Mouse (Mus musculus): ENCODE measurements around the gene Atp6v1fnb.

Atp6v1fnb gene

GRCm38 (mm10) chr6:29471137-29471536 lies at the start of gene Atp6v1fnb:
Gene Atp6v1fnb (plus strand): TSS chr6:29471437.
- DNase-seq (ENCODE audit: extremely low spot score) = no peak

DNA sequence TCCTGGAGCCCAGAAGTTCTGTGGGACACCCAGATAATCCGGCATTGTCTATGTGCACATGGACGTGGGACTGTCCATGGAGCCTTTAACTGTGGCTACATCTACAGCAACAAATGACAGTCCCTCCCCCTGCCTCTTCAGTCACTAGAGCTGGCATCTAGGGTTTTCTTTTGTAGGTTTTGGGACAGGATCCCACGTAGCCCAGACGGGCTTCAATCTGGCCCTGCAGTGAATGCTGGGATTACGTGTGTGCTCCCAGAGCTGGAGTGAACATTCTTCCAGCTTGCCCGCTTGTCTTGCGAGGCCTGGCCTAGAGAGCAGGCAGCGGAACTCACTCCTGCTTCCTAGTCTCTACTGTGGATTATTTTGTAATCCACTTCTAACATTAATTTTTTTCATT lies 46.1 kb upstream of the Atp6v1fnb start:
- no peak for DNase-seq (ENCODE audit: extremely low spot score)

GRCm38 (mm10) chr6:29426331-29426730 lies 44.9 kb upstream of the Atp6v1fnb start:
- no peak for DNase-seq (ENCODE audit: extremely low spot score)

- DNase-seq (ENCODE audit: extremely low spot score) = no peak
These were observed 43.1 kb upstream of the Atp6v1fnb start for GRCm38 (mm10) chr6:29428171-29428570.

- DNase-seq (ENCODE audit: extremely low spot score) = peak; percentile 12
These were observed 40.4 kb upstream of the Atp6v1fnb start for GRCm38 (mm10) chr6:29430681-29431420.

DNA sequence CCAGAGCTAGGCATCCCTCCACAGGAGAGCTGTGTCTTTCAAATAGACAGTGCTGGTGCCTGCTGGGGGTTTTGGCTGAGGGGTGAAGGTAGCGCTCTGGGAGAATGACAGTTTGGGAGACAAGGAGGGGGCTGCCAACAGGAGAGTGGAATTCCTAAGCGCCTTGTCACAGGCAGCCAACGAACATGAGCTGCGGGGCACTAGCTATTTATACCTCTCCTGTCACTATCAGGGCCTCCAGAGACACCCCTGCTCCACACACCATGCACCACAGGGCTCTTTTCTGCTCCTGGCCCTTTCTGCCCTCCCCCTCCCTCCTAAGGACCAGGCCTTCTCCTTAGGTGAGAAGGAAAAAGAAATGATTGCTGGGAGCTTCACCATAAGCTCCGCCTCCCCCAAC lies 39.8 kb upstream of the Atp6v1fnb start:
- peak; percentile 12 for DNase-seq (ENCODE audit: extremely low spot score)

- DNase-seq (ENCODE audit: extremely low spot score) = no peak
These were observed 39.1 kb upstream of the Atp6v1fnb start for GRCm38 (mm10) chr6:29432156-29432555.

DNA sequence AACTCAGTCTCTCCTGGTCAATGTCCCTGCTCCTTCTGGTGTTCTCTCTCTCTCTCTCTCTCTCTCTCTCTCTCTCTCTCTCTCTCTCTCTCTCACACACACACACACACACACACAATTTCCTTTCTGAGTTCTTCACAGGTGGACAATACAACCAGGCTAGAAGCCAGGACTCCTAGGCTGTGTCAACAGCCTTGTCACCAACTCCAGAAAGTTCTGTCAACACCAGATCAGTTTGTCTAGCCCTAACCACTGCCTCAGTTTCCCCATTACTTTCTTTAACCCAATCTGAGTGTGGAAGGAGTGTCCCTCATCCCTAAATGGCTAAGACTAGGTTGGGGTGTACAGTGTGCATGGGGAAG lies 38.6 kb upstream of the Atp6v1fnb start:
- no peak for DNase-seq (ENCODE audit: extremely low spot score)

GRCm38 (mm10) chr6:29433038-29433803 lies 38.0 kb upstream of the Atp6v1fnb start, which contains the start of gene Flnc:
Gene Flnc (plus strand): TSS chr6:29433256.
- peak; percentile 55 for DNase-seq (ENCODE audit: extremely low spot score)

GRCm38 (mm10) chr6:29433804-29434795 lies 37.1 kb upstream of the Atp6v1fnb start:
- peak; percentile 81 for DNase-seq (ENCODE audit: extremely low spot score)

DNA sequence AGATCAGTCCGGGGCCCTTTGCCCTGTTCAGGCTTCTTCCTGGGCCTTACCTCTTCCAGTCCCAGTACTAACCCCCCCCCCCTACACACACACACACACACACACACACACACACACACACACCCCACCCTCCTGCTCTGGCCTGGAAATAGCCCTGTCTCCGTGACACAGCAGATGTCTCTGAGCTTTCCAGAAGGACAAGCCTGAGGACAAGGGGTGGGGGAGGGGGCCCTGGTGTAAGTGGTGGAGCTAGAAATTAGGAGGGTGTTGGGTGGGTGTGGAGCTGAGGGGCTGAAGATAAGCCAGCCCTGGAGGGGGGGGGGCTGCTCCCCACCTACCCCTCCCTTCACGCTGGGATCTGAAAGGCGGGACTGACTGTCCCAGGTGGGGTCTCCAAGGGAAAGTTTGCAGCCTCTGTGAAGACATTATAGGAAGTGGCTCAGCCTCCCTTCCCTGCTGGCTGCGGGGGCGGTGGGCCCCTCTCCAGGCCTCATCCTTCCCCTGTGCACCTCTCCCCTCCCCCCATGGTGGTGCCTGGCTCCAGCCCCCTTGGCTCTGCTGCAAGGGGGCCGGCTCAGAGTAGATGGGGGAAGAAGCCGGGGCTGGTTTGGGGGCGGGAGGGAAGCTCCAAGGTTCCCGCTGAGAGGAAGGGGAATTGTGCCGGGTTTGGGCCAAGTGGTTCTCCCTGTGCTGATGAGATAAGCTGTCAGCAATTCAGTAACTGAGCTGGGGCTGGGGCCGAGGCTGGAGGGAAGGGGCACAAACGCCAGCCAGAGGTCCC lies 36.1 kb upstream of the Atp6v1fnb start:
- DNase-seq (ENCODE audit: extremely low spot score) = peak; percentile 77

GRCm38 (mm10) chr6:29435940-29436451 lies 35.2 kb upstream of the Atp6v1fnb start:
- peak; percentile 52 for DNase-seq (ENCODE audit: extremely low spot score)

DNA sequence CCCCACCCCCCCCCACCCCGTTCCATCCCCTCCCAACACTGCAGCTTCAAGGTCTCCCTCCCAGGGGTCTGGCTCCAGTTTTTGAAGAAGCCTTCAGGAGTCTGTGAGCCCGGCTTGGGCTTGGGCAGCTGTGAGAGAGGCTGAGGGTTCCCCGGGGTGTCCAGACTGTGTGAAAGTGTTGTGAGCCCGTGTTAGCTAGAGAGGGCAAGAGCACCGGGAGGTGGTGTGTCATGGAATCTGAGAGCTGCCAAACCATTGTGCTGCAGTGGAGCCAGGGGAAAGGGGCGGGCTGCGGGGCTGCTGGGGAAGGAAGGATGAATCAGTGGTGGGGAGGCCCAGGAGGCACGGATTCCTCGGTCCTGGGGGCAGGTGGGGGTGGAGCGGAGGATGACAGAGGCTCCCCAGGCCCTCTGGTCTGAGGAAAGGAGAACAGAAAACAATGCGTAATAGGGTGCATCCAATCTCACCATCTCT lies 34.7 kb upstream of the Atp6v1fnb start:
- peak; percentile 45 for DNase-seq (ENCODE audit: extremely low spot score)

GRCm38 (mm10) chr6:29439251-29439650 lies 32.0 kb upstream of the Atp6v1fnb start:
- DNase-seq (ENCODE audit: extremely low spot score) = no peak

DNA sequence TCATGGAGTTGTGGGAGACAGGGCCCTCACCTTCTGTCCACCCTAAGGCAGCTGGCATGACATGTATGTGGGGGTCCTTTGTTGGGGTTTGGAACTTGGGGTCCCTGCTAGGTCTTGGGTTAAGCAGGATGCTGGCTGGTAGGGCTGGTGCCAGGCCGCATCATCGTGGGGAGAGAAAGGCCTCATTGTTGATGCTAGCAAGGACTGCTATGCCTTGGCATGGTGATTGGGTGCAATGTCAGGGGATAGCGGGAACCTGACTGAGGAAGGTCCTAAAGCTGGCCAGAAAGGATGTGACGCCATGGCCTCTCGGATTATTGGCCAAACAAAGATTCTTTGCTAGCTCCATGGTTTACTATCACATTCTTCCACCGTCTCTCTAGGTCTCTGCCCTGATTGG lies 31.4 kb upstream of the Atp6v1fnb start:
- DNase-seq (ENCODE audit: extremely low spot score) = no peak

DNA sequence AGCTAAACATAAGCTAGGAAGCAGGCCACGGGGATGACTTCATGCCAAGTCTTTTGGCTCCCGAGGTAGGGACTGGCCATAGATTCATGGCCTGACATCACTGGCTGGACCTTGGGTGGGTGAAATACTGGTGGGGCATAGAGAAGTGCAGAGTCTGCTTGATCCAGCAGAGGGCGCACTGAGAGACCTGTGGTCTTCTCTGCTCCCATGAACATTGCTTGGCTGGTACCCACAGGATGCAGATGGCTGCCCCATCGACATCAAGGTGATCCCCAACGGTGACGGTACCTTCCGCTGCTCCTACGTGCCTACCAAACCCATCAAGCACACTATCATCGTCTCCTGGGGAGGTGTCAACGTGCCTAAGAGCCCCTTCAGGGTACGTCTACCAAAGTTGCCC lies 26.5 kb upstream of the Atp6v1fnb start:
- peak; percentile 46 for DNase-seq (ENCODE audit: extremely low spot score)

DNA sequence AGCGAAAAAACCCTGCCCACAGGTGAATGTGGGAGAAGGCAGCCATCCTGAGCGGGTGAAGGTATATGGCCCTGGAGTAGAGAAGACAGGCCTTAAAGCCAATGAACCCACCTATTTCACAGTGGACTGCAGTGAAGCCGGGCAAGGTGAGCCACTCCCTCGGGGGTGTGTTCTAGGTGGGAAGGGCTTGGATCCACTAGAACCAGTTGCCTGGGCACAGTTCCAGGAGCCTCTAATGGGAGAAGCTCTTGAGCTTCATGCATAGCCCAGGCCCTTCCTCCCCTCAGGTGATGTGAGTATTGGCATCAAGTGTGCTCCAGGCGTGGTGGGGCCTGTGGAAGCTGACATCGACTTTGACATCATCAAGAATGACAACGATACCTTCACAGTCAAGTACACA lies 25.9 kb upstream of the Atp6v1fnb start:
- no peak for DNase-seq (ENCODE audit: extremely low spot score)

- DNase-seq (ENCODE audit: extremely low spot score) = no peak
These were observed 21.4 kb upstream of the Atp6v1fnb start for GRCm38 (mm10) chr6:29449858-29450257.

- no peak for DNase-seq (ENCODE audit: extremely low spot score)
These were observed 20.6 kb upstream of the Atp6v1fnb start for GRCm38 (mm10) chr6:29450667-29451066.

DNA sequence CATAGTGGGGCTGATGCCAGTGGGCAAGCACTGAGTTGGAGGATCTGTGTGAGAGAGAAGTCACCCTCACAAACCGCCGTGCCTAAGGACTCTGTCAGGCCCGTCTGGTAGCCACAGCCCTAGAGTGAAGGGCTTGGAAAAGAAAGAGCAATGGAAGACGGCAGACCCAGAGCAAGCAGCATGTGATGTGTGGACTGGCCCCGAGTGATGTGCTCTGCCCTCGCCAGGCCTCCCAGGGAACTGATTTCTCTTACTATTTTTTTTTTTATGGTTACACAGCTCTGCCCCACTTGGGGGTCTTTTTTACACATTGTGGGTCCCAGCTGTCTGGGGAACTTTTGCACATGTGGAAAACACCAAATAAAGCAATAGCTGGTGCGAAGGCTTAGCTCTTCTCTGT lies 9.7 kb upstream of the Atp6v1fnb start:
- no peak for DNase-seq (ENCODE audit: extremely low spot score)

DNA sequence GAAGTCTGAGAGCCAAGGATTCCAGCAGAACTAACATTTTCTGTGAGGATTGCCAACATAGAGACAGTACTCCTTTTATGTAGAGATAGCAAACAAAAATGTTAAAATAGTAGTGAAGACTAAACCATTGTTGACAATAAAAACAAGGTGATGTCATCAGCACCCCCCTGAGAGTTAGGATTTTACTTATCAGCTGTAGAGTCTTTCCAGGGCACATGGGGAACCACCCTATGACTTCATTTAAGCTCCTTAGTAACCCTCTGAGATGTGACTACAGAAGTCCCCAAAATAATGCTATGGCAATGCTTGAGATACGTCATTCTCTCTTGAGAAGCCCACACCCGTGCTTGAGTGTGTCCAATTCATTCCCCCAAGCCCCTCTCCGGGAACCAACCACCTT lies 7.8 kb upstream of the Atp6v1fnb start:
- no peak for DNase-seq (ENCODE audit: extremely low spot score)
